Mouse (Mus musculus): ENCODE measurements around the gene 9130023H24Rik. TPM values are rescaled to one million over a fixed set of nuclear protein-coding genes. Genes with fewer than 3 reads are reported as not detected.

Gene 9130023H24Rik
- polyA plus RNA-seq, 1 experiment from 2014 or later = 9.5 TPM

- Histone ChIP-seq H3K27ac (ENCODE audit: low read depth, low read length) (no peak overlapping the region), H3K9ac (replicated peaks; ENCODE audit: low read depth, low read length) (no peak overlapping the region)
- 97% methylated on average over 16 of the region's 16 CpGs for WGBS
Measured at GRCm38 (mm10) chr7:128242331-128242730, 4.5 kb upstream of the 9130023H24Rik start.

GRCm38 (mm10) chr7:128240131-128240784, 2.4 kb upstream of the 9130023H24Rik start:
- Histone ChIP-seq H3K36me3 (ENCODE audit: control insufficient read depth, insufficient read depth, low read length) (peaks cover 13% of the 10 kb centered on the region; the same call in 1 of the 2 replicates), H3K4me3 (ENCODE audit: low read depth, low read length) (no peak overlapping the region), H3K4me1 (ENCODE audit: control insufficient read depth, insufficient read depth, low read length) (peaks cover 9% of the 10 kb centered on the region; the same call in 1 of the 2 replicates), H3K27me3 (ENCODE audit: control insufficient read depth, insufficient read depth, low read length) (no peaks in the 10 kb centered on the region), H3K27ac (ENCODE audit: low read depth, low read length) (no peak overlapping the region), H3K9me3 (ENCODE audit: control insufficient read depth, low read length) (no peaks in the 10 kb centered on the region), H3K4me2 (ENCODE audit: low read depth, low read length) (no peak overlapping the region), H3K9ac (replicated peaks; ENCODE audit: low read depth, low read length) (no peak overlapping the region)
- ATAC-seq (ENCODE audit: low read depth) = no peak
- 96% methylated on average over 27 of the region's 27 CpGs for WGBS

More at GRCm38 (mm10) chr7:128242331-128242730, 4.5 kb upstream of the 9130023H24Rik start:
- Histone ChIP-seq H3K36me3 (ENCODE audit: control insufficient read depth, insufficient read depth, low read length) (peaks cover 13% of the 10 kb centered on the region; the same call in 1 of the 2 replicates), H3K4me1 (ENCODE audit: control insufficient read depth, insufficient read depth, low read length) (peaks cover 7% of the 10 kb centered on the region; the same call in 1 of the 2 replicates), H3K9me3 (ENCODE audit: control insufficient read depth, low read length) (no peaks in the 10 kb centered on the region), H3K4me3 (ENCODE audit: low read depth, low read length) (no peak overlapping the region), H3K4me2 (ENCODE audit: low read depth, low read length) (no peak overlapping the region), H3K27me3 (ENCODE audit: control insufficient read depth, insufficient read depth, low read length) (no peaks in the 10 kb centered on the region)
- no peak for ATAC-seq (ENCODE audit: low read depth)

- H3K4me1 ChIP-seq (ENCODE audit: control insufficient read depth, insufficient read depth, low read length) = peaks cover 9% of the 10 kb centered on the region; the same call in 1 of the 2 replicates
- ATAC-seq (ENCODE audit: low read depth) = no peak
- H3K27ac ChIP-seq (ENCODE audit: low read depth, low read length) = no peak overlapping the region
- H3K4me2 ChIP-seq (ENCODE audit: low read depth, low read length) = peak overlapping the region; percentile 61
- no peak overlapping the region for H3K9ac ChIP-seq (replicated peaks; ENCODE audit: low read depth, low read length)
- 26% methylated on average over 4 of the region's 4 CpGs for WGBS
- no peaks in the 10 kb centered on the region for H3K9me3 ChIP-seq (ENCODE audit: control insufficient read depth, low read length)
- peaks cover 13% of the 10 kb centered on the region; the same call in 1 of the 2 replicates for H3K36me3 ChIP-seq (ENCODE audit: control insufficient read depth, insufficient read depth, low read length)
- peak overlapping the region; percentile 63 for H3K4me3 ChIP-seq (ENCODE audit: low read depth, low read length)
- no peaks in the 10 kb centered on the region for H3K27me3 ChIP-seq (ENCODE audit: control insufficient read depth, insufficient read depth, low read length)
Measured at GRCm38 (mm10) chr7:128238991-128239390, 1.2 kb upstream of the 9130023H24Rik start.

GRCm38 (mm10) chr7:128237593-128237926, 271 bp downstream of the 9130023H24Rik start:
- ATAC-seq (ENCODE audit: low read depth) = no peak
- Histone ChIP-seq H3K9ac (replicated peaks; ENCODE audit: low read depth, low read length) (peak overlapping the region; percentile 39), H3K27me3 (ENCODE audit: control insufficient read depth, insufficient read depth, low read length) (no peaks in the 10 kb centered on the region), H3K36me3 (ENCODE audit: control insufficient read depth, insufficient read depth, low read length) (peaks cover 10% of the 10 kb centered on the region; the same call in 1 of the 2 replicates), H3K4me1 (ENCODE audit: control insufficient read depth, insufficient read depth, low read length) (peaks cover 9% of the 10 kb centered on the region; the same call in 1 of the 2 replicates), H3K9me3 (ENCODE audit: control insufficient read depth, low read length) (no peaks in the 10 kb centered on the region), H3K4me2 (ENCODE audit: low read depth, low read length) (peak overlapping the region; percentile 87), H3K4me3 (ENCODE audit: low read depth, low read length) (peak overlapping the region; percentile 63), H3K27ac (ENCODE audit: low read depth, low read length) (peak overlapping the region; percentile 95)
- under 1% methylated on average over 25 of the region's 25 CpGs for WGBS

GRCm38 (mm10) chr7:128236856-128237592, 807 bp downstream of the 9130023H24Rik start, which contains the start of gene Armc5:
Gene Armc5, plus strand, starts transcription at chr7:128237342.
- Histone ChIP-seq H3K9ac (replicated peaks; ENCODE audit: low read depth, low read length) (peak within 1 kb of the TSS; percentile 55), H3K36me3 (ENCODE audit: control insufficient read depth, insufficient read depth, low read length) (peaks cover 5% of the 10 kb centered on the region; the same call in 1 of the 2 replicates), H3K4me1 (ENCODE audit: control insufficient read depth, insufficient read depth, low read length) (peaks cover 9% of the 10 kb centered on the region; the same call in 1 of the 2 replicates), H3K27me3 (ENCODE audit: control insufficient read depth, insufficient read depth, low read length) (no peaks in the 10 kb centered on the region), H3K4me2 (ENCODE audit: low read depth, low read length) (peak within 1 kb of the TSS; percentile 87), H3K27ac (ENCODE audit: low read depth, low read length) (peak within 1 kb of the TSS; percentile 95), H3K4me3 (ENCODE audit: low read depth, low read length) (peak within 1 kb of the TSS; percentile 63), H3K9me3 (ENCODE audit: control insufficient read depth, low read length) (no peaks in the 10 kb centered on the region)
- 27% methylated on average over 37 of the region's 37 CpGs for WGBS
- ATAC-seq (ENCODE audit: low read depth) = peak; percentile 29

- Histone ChIP-seq H3K27me3 (ENCODE audit: control insufficient read depth, insufficient read depth, low read length) (no peaks in the 10 kb centered on the region), H3K27ac (ENCODE audit: low read depth, low read length) (peak overlapping the region; percentile 95; the same call in 1 of the 2 replicates), H3K9ac (replicated peaks; ENCODE audit: low read depth, low read length) (peak overlapping the region; percentile 39; the same call in 1 of the 2 replicates), H3K4me1 (ENCODE audit: control insufficient read depth, insufficient read depth, low read length) (peaks cover 9% of the 10 kb centered on the region; the same call in 1 of the 2 replicates), H3K9me3 (ENCODE audit: control insufficient read depth, low read length) (no peaks in the 10 kb centered on the region), H3K4me3 (ENCODE audit: low read depth, low read length) (peak overlapping the region; percentile 63; the same call in 1 of the 2 replicates), H3K36me3 (ENCODE audit: control insufficient read depth, insufficient read depth, low read length) (peaks cover 4% of the 10 kb centered on the region; the same call in 1 of the 2 replicates), H3K4me2 (ENCODE audit: low read depth, low read length) (no peak overlapping the region; the same call in 1 of the 2 replicates)
- 96% methylated on average over 13 of the region's 13 CpGs for WGBS
- ATAC-seq (ENCODE audit: low read depth) = no peak
Measured at GRCm38 (mm10) chr7:128236426-128236825, 1.4 kb downstream of the 9130023H24Rik start.

- no peaks in the 10 kb centered on the region for H3K27me3 ChIP-seq (ENCODE audit: control insufficient read depth, insufficient read depth, low read length)
- peaks cover 9% of the 10 kb centered on the region; the same call in 1 of the 2 replicates for H3K4me1 ChIP-seq (ENCODE audit: control insufficient read depth, insufficient read depth, low read length)
- H3K9me3 ChIP-seq (ENCODE audit: control insufficient read depth, low read length) = no peaks in the 10 kb centered on the region
- no peak overlapping the region for H3K27ac ChIP-seq (ENCODE audit: low read depth, low read length)
- H3K9ac ChIP-seq (replicated peaks; ENCODE audit: low read depth, low read length) = no peak overlapping the region
- 96% methylated on average over 1 of the region's 1 CpGs for WGBS
- H3K4me2 ChIP-seq (ENCODE audit: low read depth, low read length) = no peak overlapping the region
- no peak overlapping the region for H3K4me3 ChIP-seq (ENCODE audit: low read depth, low read length)
- no peak for ATAC-seq (ENCODE audit: low read depth)
- H3K36me3 ChIP-seq (ENCODE audit: control insufficient read depth, insufficient read depth, low read length) = peaks cover 4% of the 10 kb centered on the region; the same call in 1 of the 2 replicates
Measured at GRCm38 (mm10) chr7:128235481-128235880, 2.4 kb downstream of the 9130023H24Rik start.

GRCm38 (mm10) chr7:128234796-128235195, 3.0 kb downstream of the 9130023H24Rik start:
- no peak overlapping the region for H3K4me2 ChIP-seq (ENCODE audit: low read depth, low read length)
- WGBS = 83% methylated on average over 2 of the region's 2 CpGs
- no peaks in the 10 kb centered on the region for H3K27me3 ChIP-seq (ENCODE audit: control insufficient read depth, insufficient read depth, low read length)
- H3K27ac ChIP-seq (ENCODE audit: low read depth, low read length) = no peak overlapping the region
- no peaks in the 10 kb centered on the region for H3K36me3 ChIP-seq (ENCODE audit: control insufficient read depth, insufficient read depth, low read length)
- ATAC-seq (ENCODE audit: low read depth) = no peak
- H3K4me3 ChIP-seq (ENCODE audit: low read depth, low read length) = no peak overlapping the region
- no peaks in the 10 kb centered on the region for H3K9me3 ChIP-seq (ENCODE audit: control insufficient read depth, low read length)
- no peak overlapping the region for H3K9ac ChIP-seq (replicated peaks; ENCODE audit: low read depth, low read length)
- H3K4me1 ChIP-seq (ENCODE audit: control insufficient read depth, insufficient read depth, low read length) = peaks cover 9% of the 10 kb centered on the region; the same call in 1 of the 2 replicates
